Mouse (Mus musculus) liver, embryonic 11.5 days (tissue): ENCODE results near the gene Fam160b1. TPM values are rescaled to one million over a fixed set of nuclear protein-coding genes. Genes with fewer than 3 reads are reported as not detected.

Experiments used
- ATAC-seq: fragments of 200-750 bp; cut with Nextera tagmentation; replicated peaks from 2 replicates; pipeline ENCODE4 v1.8.0; 2017; ENCODE audit warnings: moderate number of reproducible peaks, mild to moderate bottlenecking, moderate TSS enrichment, moderate library complexity; ENCODE audit not compliant: low FRiP score
- DNase-seq: peaks from one replicate; pipeline ENCODE4 v3.0.0-alpha.2; 2017; ENCODE audit warnings: low spot score
- H3K27ac ChIP-seq: fragments of 300-500 bp; sonication (generic); 2 replicates; pipeline ENCODE4 v1.5.1; 2014; ENCODE audit warnings: mild to moderate bottlenecking, low read depth, low read length, control low read depth
- H3K27me3 ChIP-seq: fragments of 300-500 bp; sonication (generic); replicated peaks from 2 replicates; pipeline ENCODE4 v1.6.1; 2014; ENCODE audit warnings: low read length, mixed read lengths; ENCODE audit not compliant: control insufficient read depth, insufficient read depth
- H3K36me3 ChIP-seq: fragments of 300-500 bp; sonication (generic); 2 replicates; pipeline ENCODE4 v1.6.1; 2014; ENCODE audit warnings: mild to moderate bottlenecking, low read length, moderate library complexity, mixed read lengths; ENCODE audit not compliant: control insufficient read depth, insufficient read depth
- H3K4me1 ChIP-seq: fragments of 300-500 bp; sonication (generic); replicated peaks from 2 replicates; pipeline ENCODE4 v1.6.1; 2014; ENCODE audit warnings: low read length, mixed read lengths; ENCODE audit not compliant: control insufficient read depth, insufficient read depth
- H3K4me2 ChIP-seq: fragments of 300-500 bp; sonication (generic); 2 replicates; pipeline ENCODE4 v1.6.1; 2014; ENCODE audit warnings: mild to moderate bottlenecking, control low read depth, moderate library complexity
- H3K4me3 ChIP-seq: fragments of 300-500 bp; sonication (generic); 2 replicates; pipeline ENCODE4 v1.5.1; 2014; ENCODE audit warnings: low read depth, low read length, control low read depth
- H3K9ac ChIP-seq: fragments of 300-500 bp; sonication (generic); 2 replicates; pipeline ENCODE4 v1.6.1; 2014; ENCODE audit warnings: low read depth, low read length, control low read depth
- H3K9me3 ChIP-seq: fragments of 300-500 bp; sonication (generic); 2 replicates; pipeline ENCODE4 v1.6.1; 2016; ENCODE audit warnings: low read length, inconsistent platforms, mixed read lengths; ENCODE audit not compliant: control insufficient read depth
- WGBS: fragments of 180-500 bp; shearing (Covaris S2); extraction: QIAGEN DNeasy Blood & Tissue Kit; methylation state at CpG from one replicate; pipeline ENCODE4 v1.1.7; 2014; 5-methylcytosine and 5-hydroxymethylcytosine counted together
- polyA plus RNA-seq: library from polyadenylated mRNA; unstranded; fragments of >200 nt; fragmentation: Nextera tagmentation; extraction: Ambion mirVana; gene quantifications from 2 replicates; pipeline ENCODE4 v1.2.1, GENCODE M21; 2014

Fam160b1 gene
- polyA plus RNA-seq, 1 experiment from 2014 or later: 11.9 TPM

DNA sequence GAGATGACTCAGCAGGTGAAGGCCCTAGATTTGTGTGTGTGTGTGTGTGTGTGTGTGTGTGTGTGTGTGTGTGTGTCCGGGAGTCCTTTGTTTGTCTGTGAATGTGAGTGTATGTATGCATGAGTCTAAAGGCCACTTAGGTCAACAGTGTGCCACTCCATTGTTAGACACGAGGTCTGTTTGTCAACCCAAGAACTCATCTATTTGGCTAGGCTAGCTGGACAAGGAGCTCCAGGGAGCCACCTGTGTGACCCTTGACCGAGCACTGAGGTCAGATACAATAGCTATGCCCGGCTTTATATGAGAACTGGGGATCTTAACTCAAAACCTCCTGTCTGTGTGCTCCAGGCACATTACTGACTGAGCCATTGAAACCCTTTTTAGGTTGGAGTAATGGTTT lies 38.0 kb upstream of the Fam160b1 start:
- H3K27ac ChIP-seq: no peak overlapping the region
- ATAC-seq: no peak
- no peaks in the 10 kb centered on the region for H3K9me3 ChIP-seq
- no peak for DNase-seq
- no peaks in the 10 kb centered on the region; the same call in 1 of the 2 replicates for H3K4me1 ChIP-seq
- no peak overlapping the region for H3K9ac ChIP-seq
- H3K36me3 ChIP-seq: no peaks in the 10 kb centered on the region
- H3K4me2 ChIP-seq: no peak overlapping the region
- 69% methylated on average over 4 of the region's 4 CpGs for WGBS
- H3K27me3 ChIP-seq: peaks cover 5% of the 10 kb centered on the region; the same call in 1 of the 2 replicates
- no peak overlapping the region for H3K4me3 ChIP-seq

DNA sequence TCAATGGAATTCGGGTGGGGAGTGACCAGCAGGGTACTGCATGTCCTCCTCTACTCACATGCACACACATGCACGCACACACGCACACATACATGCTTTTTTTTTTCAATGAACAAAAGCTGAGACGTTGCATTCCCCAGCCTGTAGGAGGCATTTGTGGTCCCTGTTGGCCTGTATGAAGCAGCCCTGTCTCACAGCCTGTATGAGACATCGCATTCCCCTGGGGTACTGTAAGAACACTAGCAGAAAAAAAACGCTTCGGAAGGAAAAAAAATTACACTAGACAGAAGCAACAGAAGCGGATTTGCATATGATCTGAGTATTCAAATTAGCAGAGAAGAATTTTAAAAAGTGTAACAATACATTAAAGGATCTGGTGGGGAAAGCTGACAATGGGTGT lies 37.4 kb upstream of the Fam160b1 start:
- WGBS: 77% methylated on average over 8 of the region's 8 CpGs
- H3K4me2 ChIP-seq: no peak overlapping the region
- no peak for ATAC-seq
- H3K9me3 ChIP-seq: no peaks in the 10 kb centered on the region
- no peaks in the 10 kb centered on the region; the same call in 1 of the 2 replicates for H3K4me1 ChIP-seq
- no peak for DNase-seq
- no peaks in the 10 kb centered on the region for H3K36me3 ChIP-seq
- no peak overlapping the region for H3K27ac ChIP-seq
- H3K4me3 ChIP-seq: no peak overlapping the region
- H3K9ac ChIP-seq: no peak overlapping the region
- H3K27me3 ChIP-seq: peaks cover 5% of the 10 kb centered on the region; the same call in 1 of the 2 replicates

DNA sequence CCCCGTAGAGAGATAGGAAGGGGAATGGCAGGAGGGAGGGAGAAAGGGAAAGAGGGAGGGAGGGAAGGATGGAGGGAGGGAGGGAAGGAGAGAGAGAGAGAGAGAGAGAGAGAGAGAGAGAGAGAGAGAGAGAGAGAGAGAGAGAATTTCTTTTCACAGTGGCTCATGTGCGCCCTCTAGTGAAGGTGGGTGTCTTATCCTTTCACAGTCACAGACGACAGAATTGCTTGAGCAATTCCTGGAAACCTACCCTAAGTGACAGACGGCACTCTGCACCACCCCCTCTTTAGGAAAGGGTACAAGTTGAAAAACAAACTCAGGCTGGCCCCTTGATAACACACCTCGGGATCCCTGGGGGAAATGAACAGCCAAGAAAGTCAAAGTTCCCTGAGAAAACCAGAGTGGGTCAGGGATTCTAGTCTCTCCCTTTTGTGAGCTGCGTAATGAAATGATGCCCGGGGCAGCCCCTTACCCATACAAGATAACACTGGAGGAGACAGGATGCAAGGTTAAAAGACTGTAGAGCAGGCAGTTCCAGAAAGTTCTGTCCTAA lies 34.7 kb upstream of the Fam160b1 start:
- no peak overlapping the region for H3K27ac ChIP-seq
- WGBS: 26% methylated on average over 7 of the region's 7 CpGs
- ATAC-seq: no peak

DNA sequence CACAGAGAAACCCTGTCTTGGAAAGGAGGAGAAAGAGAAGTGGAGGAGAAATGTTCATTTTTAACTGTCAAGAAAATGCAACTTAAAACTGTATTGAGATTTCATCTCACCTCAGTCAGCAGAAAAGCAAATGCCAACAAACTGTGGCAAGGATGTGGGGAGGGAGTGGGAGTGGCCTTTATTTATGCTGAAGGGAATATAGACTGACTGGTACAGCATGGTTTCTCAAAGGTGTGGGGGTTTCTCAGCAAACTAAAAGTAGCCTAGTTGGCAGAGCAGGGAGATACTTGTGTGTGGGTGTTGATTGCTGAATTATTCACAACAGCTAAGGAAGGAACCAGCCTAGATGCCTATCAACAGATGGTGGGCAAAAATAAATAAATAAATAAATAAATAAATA lies 32.8 kb upstream of the Fam160b1 start:
- Histone ChIP-seq H3K27ac (no peak overlapping the region), H3K36me3 (no peaks in the 10 kb centered on the region), H3K27me3 (peaks cover 5% of the 10 kb centered on the region; the same call in 1 of the 2 replicates), H3K4me1 (no peaks in the 10 kb centered on the region; the same call in 1 of the 2 replicates), H3K4me3 (no peak overlapping the region), H3K9me3 (no peaks in the 10 kb centered on the region), H3K9ac (no peak overlapping the region), H3K4me2 (no peak overlapping the region)
- ATAC-seq: no peak
- DNase-seq: no peak

More for the DNA sequence above, 34.7 kb upstream of the Fam160b1 start:
- Histone ChIP-seq H3K4me1 (no peaks in the 10 kb centered on the region; the same call in 1 of the 2 replicates), H3K4me3 (no peak overlapping the region), H3K27me3 (peaks cover 5% of the 10 kb centered on the region; the same call in 1 of the 2 replicates), H3K9me3 (no peaks in the 10 kb centered on the region), H3K36me3 (no peaks in the 10 kb centered on the region), H3K9ac (no peak overlapping the region), H3K4me2 (no peak overlapping the region)
- DNase-seq: no peak

DNA sequence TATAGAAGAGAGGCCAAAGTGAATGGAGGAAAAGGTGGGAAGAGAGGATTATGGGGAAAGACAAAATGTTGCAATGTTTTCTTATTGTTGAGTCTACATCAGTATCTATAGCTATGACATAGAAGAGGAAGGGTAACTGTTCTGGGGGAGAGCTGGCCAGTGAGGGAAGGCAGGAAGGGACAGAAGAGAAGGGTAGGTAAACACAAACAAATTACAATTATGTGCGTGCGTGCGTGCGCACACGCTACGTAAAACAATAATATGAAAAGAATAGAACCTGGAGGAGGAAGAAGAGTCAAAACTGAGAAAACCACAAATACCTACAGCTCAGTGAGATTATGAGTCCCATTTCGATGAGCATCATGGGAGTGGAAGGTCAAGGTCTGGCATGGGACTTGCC lies 32.2 kb upstream of the Fam160b1 start:
- H3K4me3 ChIP-seq: no peak overlapping the region
- no peak overlapping the region for H3K27ac ChIP-seq
- 84% methylated on average over 7 of the region's 7 CpGs for WGBS
- no peak overlapping the region for H3K9ac ChIP-seq
- H3K4me2 ChIP-seq: no peak overlapping the region
- H3K4me1 ChIP-seq: no peaks in the 10 kb centered on the region; the same call in 1 of the 2 replicates
- DNase-seq: no peak
- no peaks in the 10 kb centered on the region for H3K9me3 ChIP-seq
- H3K36me3 ChIP-seq: no peaks in the 10 kb centered on the region
- peaks cover 5% of the 10 kb centered on the region; the same call in 1 of the 2 replicates for H3K27me3 ChIP-seq
- ATAC-seq: no peak

DNA sequence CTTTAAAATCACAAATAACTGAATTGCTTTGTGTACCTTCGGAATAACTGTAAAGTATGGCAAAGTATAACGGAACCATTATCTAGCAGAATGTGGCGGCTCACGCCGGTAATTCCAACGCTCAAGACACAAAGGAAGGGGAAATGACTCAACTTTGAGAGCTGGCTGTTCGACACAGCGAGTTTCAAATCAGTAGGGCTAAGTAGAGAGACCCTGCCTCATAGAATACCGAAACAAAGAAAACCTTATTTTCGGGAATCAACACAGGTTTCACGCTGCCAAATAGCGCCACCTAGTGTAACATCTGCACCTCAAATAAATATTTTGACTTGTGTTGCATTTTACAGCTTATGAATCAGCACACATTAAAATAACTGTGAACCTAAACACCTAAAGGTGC lies 31.7 kb upstream of the Fam160b1 start:
- H3K9me3 ChIP-seq: no peaks in the 10 kb centered on the region
- H3K9ac ChIP-seq: no peak overlapping the region
- no peak overlapping the region for H3K27ac ChIP-seq
- no peak for DNase-seq
- no peaks in the 10 kb centered on the region for H3K36me3 ChIP-seq
- H3K4me3 ChIP-seq: no peak overlapping the region
- ATAC-seq: no peak
- H3K4me2 ChIP-seq: peak overlapping the region; percentile 29; the same call in 1 of the 2 replicates
- H3K4me1 ChIP-seq: no peaks in the 10 kb centered on the region; the same call in 1 of the 2 replicates
- WGBS: 43% methylated on average over 12 of the region's 12 CpGs
- H3K27me3 ChIP-seq: peaks cover 5% of the 10 kb centered on the region; the same call in 1 of the 2 replicates

DNA sequence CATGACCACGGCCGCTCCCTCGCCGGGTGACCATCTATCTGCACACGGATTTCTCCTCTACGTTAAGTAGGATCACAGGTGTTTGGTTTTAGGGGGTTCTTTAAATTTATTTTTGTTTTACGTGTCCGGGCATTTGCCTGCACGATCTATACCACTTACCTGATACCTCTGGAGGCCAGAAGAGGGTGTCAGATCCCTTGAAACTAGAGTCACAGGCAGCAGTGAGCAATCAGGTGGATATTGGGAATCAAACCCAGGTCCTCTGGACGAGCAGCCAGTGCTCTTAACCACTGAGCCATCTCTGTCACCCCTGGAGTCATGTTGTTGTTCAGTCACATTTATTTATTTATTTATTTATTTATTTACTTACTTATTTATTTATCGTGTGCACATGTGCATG lies 30.2 kb upstream of the Fam160b1 start:
- Histone ChIP-seq H3K27me3 (peaks cover under 1% of the 10 kb centered on the region; the same call in 1 of the 2 replicates), H3K27ac (no peak overlapping the region), H3K9me3 (no peaks in the 10 kb centered on the region), H3K9ac (no peak overlapping the region), H3K4me2 (no peak overlapping the region), H3K4me3 (no peak overlapping the region), H3K36me3 (no peaks in the 10 kb centered on the region), H3K4me1 (no peaks in the 10 kb centered on the region; the same call in 1 of the 2 replicates)
- DNase-seq (no peak), ATAC-seq (no peak)
- 66% methylated on average over 11 of the region's 11 CpGs for WGBS

DNA sequence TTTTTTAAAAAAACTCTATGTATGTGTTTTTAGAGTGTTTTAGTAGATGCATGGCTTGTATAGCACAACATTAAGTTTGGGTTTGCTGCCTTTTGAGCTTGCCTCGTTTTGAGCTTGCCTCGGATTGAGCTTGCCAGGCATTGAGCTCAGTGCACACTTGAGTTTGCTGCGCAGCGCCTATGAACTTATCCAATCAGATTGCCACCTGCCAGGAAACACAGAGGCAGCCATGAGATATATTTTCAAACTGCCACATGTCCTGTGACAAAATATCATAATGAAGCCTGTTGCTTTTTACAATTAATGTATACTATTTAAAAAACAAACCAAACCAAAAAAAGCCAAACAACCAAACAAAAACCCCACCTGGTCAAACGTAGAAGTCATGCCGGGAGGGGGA lies 29.2 kb upstream of the Fam160b1 start:
- no peaks in the 10 kb centered on the region for H3K36me3 ChIP-seq
- H3K4me2 ChIP-seq: no peak overlapping the region
- no peak overlapping the region for H3K4me3 ChIP-seq
- H3K4me1 ChIP-seq: no peaks in the 10 kb centered on the region
- H3K9me3 ChIP-seq: no peaks in the 10 kb centered on the region
- no peak overlapping the region for H3K9ac ChIP-seq
- no peaks in the 10 kb centered on the region for H3K27me3 ChIP-seq
- no peak for DNase-seq
- H3K27ac ChIP-seq: no peak overlapping the region
- 82% methylated on average over 6 of the region's 6 CpGs for WGBS
- ATAC-seq: no peak

DNA sequence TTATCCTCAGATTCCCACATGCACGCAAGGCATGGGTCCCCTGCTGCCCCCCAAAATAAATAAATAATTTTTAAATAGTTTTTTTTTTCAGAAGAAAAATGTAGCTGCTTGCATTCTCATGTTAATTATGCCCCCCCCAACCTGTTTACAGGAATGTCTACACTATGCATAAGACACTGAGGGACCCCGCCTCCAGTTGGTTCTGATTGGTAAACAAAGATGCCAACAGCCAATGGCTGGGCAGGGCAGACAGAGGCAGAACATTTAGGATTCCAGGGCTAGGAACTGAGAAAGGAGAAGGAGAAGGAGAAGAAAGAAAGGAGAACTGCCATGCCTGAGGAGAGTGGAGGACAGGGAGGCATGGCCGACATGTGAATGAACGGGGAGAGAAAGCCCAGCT lies 27.1 kb upstream of the Fam160b1 start:
- DNase-seq (no peak), ATAC-seq (no peak)
- Histone ChIP-seq H3K9me3 (no peaks in the 10 kb centered on the region), H3K4me3 (no peak overlapping the region), H3K27ac (no peak overlapping the region), H3K9ac (no peak overlapping the region), H3K36me3 (no peaks in the 10 kb centered on the region), H3K27me3 (no peaks in the 10 kb centered on the region), H3K4me1 (no peaks in the 10 kb centered on the region), H3K4me2 (no peak overlapping the region)
- 79% methylated on average over 4 of the region's 4 CpGs for WGBS
